Mouse (Mus musculus): Measurements from ENCODE around the gene Gatd1.

Gatd1 gene

DNA sequence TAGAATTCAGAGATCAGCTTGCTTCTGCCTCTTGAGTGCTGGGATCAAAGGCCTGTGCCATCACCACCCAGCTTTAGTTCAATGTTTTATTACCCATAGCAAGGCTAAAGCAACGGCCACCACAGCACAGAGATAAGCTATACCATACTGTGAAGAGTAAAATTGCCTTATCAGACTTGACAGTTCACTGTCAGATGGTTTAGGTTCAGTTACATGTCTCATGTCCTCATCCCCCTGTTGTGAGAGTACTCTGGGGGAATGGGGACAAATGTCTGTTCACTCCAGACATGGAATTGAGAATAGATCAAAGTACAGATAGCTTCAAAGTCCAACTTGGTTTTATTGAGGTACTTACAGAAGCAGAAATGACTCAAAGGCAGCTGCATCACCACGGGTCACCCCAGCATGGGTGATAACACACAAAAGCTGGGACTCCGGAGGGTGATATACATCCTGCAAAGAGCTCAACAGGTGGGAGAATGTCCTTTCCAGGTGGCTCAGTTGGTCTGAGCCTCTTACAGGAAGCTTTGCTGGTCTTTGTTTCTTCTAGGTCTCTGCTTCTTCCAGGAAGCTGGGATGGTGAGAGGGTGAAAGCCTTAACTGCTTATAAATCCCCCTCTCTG is 25.3 kb downstream of the Gatd1 start:
- DNase-seq, result no peak

DNA sequence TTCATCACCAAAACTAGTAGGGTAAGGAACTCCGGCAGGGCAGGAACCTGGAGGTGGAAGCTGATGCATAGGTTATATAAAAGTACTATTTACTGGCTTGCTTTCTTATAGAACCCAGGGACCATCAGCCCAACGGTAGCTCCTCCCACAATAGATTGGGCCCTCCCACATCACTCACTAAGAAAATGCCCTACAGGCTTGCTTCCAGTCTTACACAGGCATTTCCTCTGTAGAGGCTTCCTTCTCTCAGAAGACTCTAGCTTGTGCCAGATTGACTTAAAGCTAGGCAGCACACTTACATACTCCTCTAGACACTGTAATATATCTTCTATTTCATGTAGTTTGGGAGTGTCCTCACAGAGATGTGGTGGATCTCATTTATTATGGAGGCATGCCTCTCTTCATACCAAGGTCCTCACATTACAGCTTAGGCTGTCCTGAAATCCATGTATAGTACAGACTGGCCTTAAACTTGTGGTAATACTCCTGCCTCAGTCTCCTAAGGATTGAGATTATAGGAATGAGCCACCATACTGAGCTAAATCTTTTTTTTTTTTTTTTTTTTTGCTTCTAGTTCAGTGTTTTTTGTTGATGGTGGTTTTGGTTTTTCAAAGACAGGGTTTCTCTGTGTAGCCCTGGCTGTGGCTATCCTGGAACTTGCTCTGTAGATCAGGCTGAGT is 26.0 kb downstream of the Gatd1 start:
- no peak for DNase-seq

DNA sequence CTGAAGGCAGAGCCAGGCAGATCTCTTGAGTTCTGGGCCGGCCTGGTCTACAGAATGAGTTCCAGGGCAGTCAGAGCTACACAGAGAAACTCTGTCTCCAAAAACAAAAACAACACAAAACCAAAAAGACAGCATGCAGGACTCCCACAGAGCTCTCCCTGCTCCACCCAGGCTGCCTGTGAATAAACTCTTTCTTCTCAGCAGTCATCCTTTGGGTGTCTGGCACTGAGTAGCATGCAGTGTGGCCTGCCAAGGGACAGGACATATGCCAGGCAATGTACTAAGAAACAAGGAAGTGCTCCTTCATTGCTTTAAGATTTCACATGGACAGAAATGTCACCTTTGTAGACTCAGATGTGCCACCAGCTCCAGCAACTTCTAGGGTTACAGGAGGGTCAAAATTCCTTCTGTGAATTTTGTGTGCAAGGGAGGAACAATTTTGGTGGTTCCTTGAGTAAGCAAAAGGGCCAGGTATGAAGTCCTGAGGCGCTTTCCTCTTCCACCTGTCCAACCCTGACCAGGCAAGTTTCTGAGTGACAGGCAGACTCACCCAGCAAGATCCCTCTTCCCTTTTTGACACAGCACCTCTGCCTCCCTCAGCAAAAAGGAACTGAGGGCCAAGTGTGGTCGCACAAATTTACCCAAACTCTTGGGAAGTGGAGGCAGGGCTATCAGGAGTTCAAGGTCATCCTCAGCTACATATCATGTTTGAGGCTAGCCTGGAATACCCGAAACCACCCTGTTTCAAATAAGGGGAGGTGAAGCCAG is 32.7 kb downstream of the Gatd1 start:
- DNase-seq, result no peak

- DNase-seq, result no peak
Measured at GRCm38 (mm10) chr7:141379584-141379983, 34.4 kb downstream of the Gatd1 start.

DNA sequence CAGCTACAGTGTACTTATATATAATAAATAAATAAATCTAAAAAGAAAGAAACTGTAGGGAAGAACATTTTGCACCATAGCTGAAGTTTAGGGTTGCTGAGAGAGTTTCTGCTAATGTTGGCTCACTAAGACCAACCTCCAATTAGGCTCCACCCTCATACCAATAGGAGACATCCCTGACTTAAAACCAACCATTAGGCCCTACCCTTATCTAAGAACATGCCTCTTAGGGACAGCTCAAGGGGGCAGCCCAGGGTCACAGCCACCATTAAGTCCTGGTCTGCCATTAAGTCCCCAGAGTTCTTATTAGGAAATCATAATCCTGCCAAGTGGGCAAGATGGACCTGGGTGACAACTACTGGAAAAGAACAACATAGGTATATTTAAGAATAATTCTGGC is 39.5 kb downstream of the Gatd1 start:
- no peak for DNase-seq

GRCm38 (mm10) chr7:141373611-141374010 is 40.3 kb downstream of the Gatd1 start:
- no peak for DNase-seq

GRCm38 (mm10) chr7:141371942-141372595 is 41.9 kb downstream of the Gatd1 start:
- DNase-seq, result no peak

DNA sequence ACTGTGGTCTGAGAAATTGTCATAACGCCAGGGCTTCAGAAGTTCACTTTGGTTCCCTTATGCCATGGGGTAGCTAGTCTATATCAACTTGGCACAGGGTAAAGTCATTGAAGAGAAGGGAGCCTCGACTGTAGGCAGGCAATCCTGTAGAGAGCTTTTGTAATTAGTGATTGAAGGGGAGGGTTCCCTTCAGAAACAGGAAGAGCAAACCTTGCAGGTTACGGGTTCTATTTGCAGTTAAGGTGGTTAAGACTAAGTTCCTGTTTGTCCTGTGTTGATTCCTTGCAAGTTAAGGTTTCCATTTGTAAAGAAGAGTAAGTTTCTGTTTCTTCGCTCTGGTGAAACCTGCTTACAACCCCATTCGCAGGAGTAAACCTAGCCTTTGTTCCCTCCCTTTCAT is 44.0 kb downstream of the Gatd1 start:
- no peak for DNase-seq

- DNase-seq, result no peak
Measured at GRCm38 (mm10) chr7:141367358-141367757, 46.6 kb downstream of the Gatd1 start.

GRCm38 (mm10) chr7:141365049-141365445 is 48.9 kb downstream of the Gatd1 start:
- no peak for DNase-seq

- no peak for DNase-seq
Measured at GRCm38 (mm10) chr7:141364349-141365048, 49.4 kb downstream of the Gatd1 start.

DNA sequence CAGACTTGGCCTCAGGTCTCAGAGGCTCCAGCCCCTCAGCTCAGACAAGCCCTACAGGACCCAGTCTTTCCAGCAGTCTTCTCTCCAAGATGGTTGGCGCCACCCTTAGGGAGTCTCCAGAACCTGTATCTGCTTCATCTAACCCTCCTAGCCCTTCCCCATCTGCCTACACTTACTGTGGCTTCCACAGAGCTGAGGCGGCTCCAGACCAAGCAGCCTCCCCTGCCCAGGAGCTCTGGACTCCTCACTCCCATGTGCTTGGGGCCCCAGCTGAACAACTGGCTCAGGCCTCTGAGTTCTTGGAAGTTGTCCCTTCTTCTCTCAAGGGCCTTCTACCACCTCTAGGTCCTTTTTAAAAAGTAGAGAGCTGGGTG is 50.2 kb downstream of the Gatd1 start:
- no peak for DNase-seq

DNA sequence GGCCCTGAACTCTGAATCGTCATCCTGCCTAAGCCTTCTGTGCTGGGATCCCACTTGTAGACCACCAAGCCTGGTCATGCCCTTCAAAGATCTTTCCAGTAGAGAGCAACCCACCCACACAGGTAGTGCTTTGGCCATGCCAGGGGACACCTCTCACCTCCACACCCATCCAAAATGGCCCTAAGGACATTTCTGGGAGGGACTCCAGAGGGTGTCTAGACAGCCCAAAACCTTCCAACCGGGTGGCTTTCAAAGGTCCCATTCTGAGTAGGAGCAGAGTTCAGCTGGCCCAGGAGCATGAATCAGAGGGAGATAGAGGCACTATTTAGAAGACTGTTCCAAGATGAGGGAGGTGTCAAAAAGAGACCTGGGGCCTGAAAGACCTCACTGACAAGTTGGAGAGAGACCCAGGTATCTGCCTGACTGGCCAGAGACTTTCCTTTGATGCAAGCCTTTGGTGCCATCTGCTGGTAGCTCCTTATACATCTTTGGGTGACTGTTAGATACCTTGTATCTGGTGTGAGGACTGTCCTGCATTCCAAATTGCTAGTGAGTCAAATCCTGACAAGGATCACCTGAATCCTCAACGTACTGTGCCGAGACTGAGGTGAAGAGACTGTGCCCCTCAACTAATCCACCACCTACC is 50.7 kb downstream of the Gatd1 start:
- DNase-seq, result peak; percentile 85

GRCm38 (mm10) chr7:141361510-141361909 is 52.4 kb downstream of the Gatd1 start:
- peak; percentile 72 for DNase-seq

Data from kidney, postnatal 10 days (tissue).